Mouse (Mus musculus) neural tube, embryonic 10.5 days (tissue): ENCODE measurements around the gene Dohh.

Experiments used
- DNase-seq: peaks from one replicate; pipeline ENCODE4 v3.0.0-alpha.2; 2017; ENCODE audit warnings: low spot score; ENCODE audit errors: extremely low spot score

Dohh gene

GRCm38 (mm10) chr10:81382039-81382438 lies 2.2 kb upstream of the Dohh start:
- DNase-seq: no peak

GRCm38 (mm10) chr10:81384605-81384982 lies 366 bp downstream of the Dohh start:
- DNase-seq: no peak

- no peak for DNase-seq
Measured at GRCm38 (mm10) chr10:81385603-81386306, 1.5 kb downstream of the Dohh start.

GRCm38 (mm10) chr10:81387716-81388115 lies 3.5 kb downstream of the Dohh start:
- DNase-seq: no peak

- no peak for DNase-seq
Measured at GRCm38 (mm10) chr10:81388505-81389055, 4.4 kb downstream of the Dohh start, which contains the start of gene Gm48552. Gene Gm48552 (plus strand): TSS chr10:81389005.

- DNase-seq: no peak
Measured at GRCm38 (mm10) chr10:81389373-81389772, 5.1 kb downstream of the Dohh start.

GRCm38 (mm10) chr10:81389801-81390677 lies 5.8 kb downstream of the Dohh start:
- DNase-seq: peak; percentile 73

- no peak for DNase-seq
Measured at GRCm38 (mm10) chr10:81390678-81390965, 6.4 kb downstream of the Dohh start.

GRCm38 (mm10) chr10:81392270-81392669 lies 8.0 kb downstream of the Dohh start:
- no peak for DNase-seq

- DNase-seq: no peak
Measured at GRCm38 (mm10) chr10:81392781-81393185, 8.6 kb downstream of the Dohh start, which contains the start of gene Smim24. Gene Smim24 (plus strand): TSS chr10:81393051.

GRCm38 (mm10) chr10:81393456-81394063 lies 9.3 kb downstream of the Dohh start:
- DNase-seq: no peak

GRCm38 (mm10) chr10:81395127-81395526 lies 10.9 kb downstream of the Dohh start:
- peak; percentile 85 for DNase-seq

- no peak for DNase-seq
Measured at GRCm38 (mm10) chr10:81395865-81396264, 11.6 kb downstream of the Dohh start.

GRCm38 (mm10) chr10:81396749-81397148 lies 12.5 kb downstream of the Dohh start:
- DNase-seq: no peak

- DNase-seq: no peak
Measured at GRCm38 (mm10) chr10:81399296-81399695, 15.1 kb downstream of the Dohh start.

GRCm38 (mm10) chr10:81399798-81400308 lies 15.6 kb downstream of the Dohh start:
- DNase-seq: no peak

GRCm38 (mm10) chr10:81400371-81401204 lies 16.4 kb downstream of the Dohh start:
- DNase-seq: no peak

GRCm38 (mm10) chr10:81401205-81401520 lies 16.9 kb downstream of the Dohh start:
- no peak for DNase-seq

GRCm38 (mm10) chr10:81401521-81402226 lies 17.4 kb downstream of the Dohh start:
- peak; percentile 79 for DNase-seq

- peak; percentile 56 for DNase-seq
Measured at GRCm38 (mm10) chr10:81402227-81402765, 18.1 kb downstream of the Dohh start.
